ENCODE assay signal across 12 mouse cellular contexts in the genomic region with DNA sequence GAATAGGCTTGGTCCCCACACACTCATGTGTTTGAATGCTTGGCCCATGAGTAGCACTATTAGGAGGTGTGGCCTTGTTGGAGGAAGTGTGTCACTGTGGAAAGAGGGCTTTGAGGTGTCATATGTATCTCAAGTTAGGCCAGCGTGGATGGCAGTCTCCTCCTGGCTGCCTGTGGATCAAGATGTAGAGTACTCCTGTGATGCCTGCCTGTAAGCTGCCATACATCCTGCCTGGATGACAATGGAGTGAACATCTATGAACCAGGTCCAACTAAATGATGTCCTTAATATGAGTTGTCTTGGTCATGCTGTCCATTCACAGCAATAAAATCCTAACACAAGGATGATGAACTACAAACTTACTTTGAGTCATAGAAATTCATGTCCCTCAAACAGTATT.
"Had no signal": no experiment of that assay in that cellular context is flagged by ENCODE, and none has a peak within 500 bp of the region (broad histone marks: within the 10 kb centered on the region; RNA-seq: fewer than 3 reads in every experiment).

No protein-coding gene starts in this region.

- DNase-seq: lung, adult 18-20 months; lung, embryonic 14.5 days; lung, postnatal 10 days; lung, postnatal 4 days; midbrain, embryonic 14.5 days; retina, postnatal 1 day; right cerebral cortex, adult 18-20 months; right cerebral cortex, postnatal 25 days; spleen, adult 18-20 months; thymus, adult 18-20 months; thymus, postnatal 14 days; thymus, postnatal 36 days had no signal
